Mouse (Mus musculus) embryonic fibroblast, embryonic 13.5 days (primary cell): Measurements from ENCODE around the gene Ccr10. TPM values are rescaled to one million over a fixed set of nuclear protein-coding genes. Genes with fewer than 3 reads are reported as not detected.
"Not testable (repeated sequence)": the region's sequence is repeated elsewhere in the genome, so short reads cannot be mapped to it uniquely, and the experiment has no call there.

Experiments
- H3K27ac ChIP-seq: 2 replicates; pipeline ENCODE4 v1.5.1; 2012; ENCODE audit warnings: low read length, control low read depth, inconsistent platforms; ENCODE audit not compliant: insufficient read depth
- H3K4me1 ChIP-seq: 2 replicates; pipeline ENCODE4 v1.6.1; 2011; ENCODE audit warnings: low read length; ENCODE audit not compliant: control insufficient read depth, insufficient read depth
- H3K4me3 ChIP-seq: 2 replicates; pipeline ENCODE4 v1.5.1; 2011; ENCODE audit warnings: mild to moderate bottlenecking, control low read depth, low read length; ENCODE audit not compliant: insufficient read depth
- CTCF ChIP-seq: IDR thresholded peaks from 2 replicates; pipeline ENCODE4 v1.5.1; 2011; ENCODE audit warnings: mild to moderate bottlenecking, control low read depth, low read length, moderate library complexity, borderline replicate concordance; ENCODE audit not compliant: insufficient read depth
- POLR2A ChIP-seq: IDR thresholded peaks from 2 replicates; pipeline ENCODE4 v1.6.1; 2011; ENCODE audit warnings: low read depth, mild to moderate bottlenecking, control low read depth, low read length, moderate library complexity
- polyA plus RNA-seq: library from polyadenylated mRNA; stranded (reverse); fragments of >200 nt; gene quantifications from 2 replicates; pipeline ENCODE4 v1.2.4, GENCODE M21; 2011; ENCODE audit warnings: low read depth; ENCODE audit not compliant: missing spikeins, insufficient read length

The Ccr10 gene
- polyA plus RNA-seq, 1 experiment: not detected

- no peak overlapping the region for H3K4me3 ChIP-seq
- H3K4me1 ChIP-seq: peaks cover 4% of the 10 kb centered on the region; the same call in 1 of the 2 replicates
Measured at GRCm38 (mm10) chr11:101167963-101168300, 7.3 kb downstream of the Ccr10 start.

GRCm38 (mm10) chr11:101167211-101167962 lies 7.9 kb downstream of the Ccr10 start:
- no peak overlapping the region for H3K27ac ChIP-seq
- 0 out of 2 replicates have a peak, but pooled peaks cover 3% of the 10 kb centered on the region for H3K4me1 ChIP-seq
- H3K4me3 ChIP-seq: no peak overlapping the region
- TF ChIP-seq POLR2A (no peak), CTCF (no peak)

More at GRCm38 (mm10) chr11:101167963-101168300, 7.3 kb downstream of the Ccr10 start:
- no peak overlapping the region for H3K27ac ChIP-seq
- no peak for TF ChIP-seq POLR2A
- no peak for TF ChIP-seq CTCF

- H3K4me3 ChIP-seq: no peak overlapping the region
- no peak for TF ChIP-seq POLR2A
- TF ChIP-seq CTCF: no peak
- no peaks in the 10 kb centered on the region for H3K4me1 ChIP-seq
- H3K27ac ChIP-seq: no peak overlapping the region
Measured at GRCm38 (mm10) chr11:101166357-101166756, 8.9 kb downstream of the Ccr10 start.

GRCm38 (mm10) chr11:101164677-101165580 lies 10.3 kb downstream of the Ccr10 start:
- H3K4me1 ChIP-seq: no peaks in the 10 kb centered on the region
- no peak for TF ChIP-seq CTCF
- no peak overlapping the region for H3K27ac ChIP-seq
- no peak overlapping the region for H3K4me3 ChIP-seq

GRCm38 (mm10) chr11:101164351-101164665 lies 10.9 kb downstream of the Ccr10 start:
- Histone ChIP-seq H3K4me3 (no peak overlapping the region), H3K4me1 (no peaks in the 10 kb centered on the region), H3K27ac (no peak overlapping the region)
- TF ChIP-seq POLR2A (no peak), CTCF (no peak)

- Histone ChIP-seq H3K4me1 (no peaks in the 10 kb centered on the region), H3K27ac (no peak overlapping the region), H3K4me3 (no peak overlapping the region)
- TF ChIP-seq CTCF (no peak), POLR2A (no peak)
Measured at GRCm38 (mm10) chr11:101163476-101164350, 11.5 kb downstream of the Ccr10 start.

- H3K4me1 ChIP-seq: no peaks in the 10 kb centered on the region
- H3K4me3 ChIP-seq: no peak overlapping the region
- no peak for TF ChIP-seq CTCF
- no peak for TF ChIP-seq POLR2A
- no peak overlapping the region for H3K27ac ChIP-seq
Measured at GRCm38 (mm10) chr11:101162772-101163171, 12.5 kb downstream of the Ccr10 start.

- no peak for TF ChIP-seq CTCF
- TF ChIP-seq POLR2A: no peak
- H3K27ac ChIP-seq: no peak overlapping the region
- no peak overlapping the region for H3K4me3 ChIP-seq
- no peaks in the 10 kb centered on the region for H3K4me1 ChIP-seq
Measured at GRCm38 (mm10) chr11:101162301-101162700, 12.9 kb downstream of the Ccr10 start.

GRCm38 (mm10) chr11:101161551-101161950 lies 13.7 kb downstream of the Ccr10 start:
- Histone ChIP-seq H3K27ac (no peak overlapping the region), H3K4me3 (no peak overlapping the region), H3K4me1 (no peaks in the 10 kb centered on the region)
- TF ChIP-seq POLR2A: no peak
- TF ChIP-seq CTCF: no peak

GRCm38 (mm10) chr11:101160981-101161505 lies 14.2 kb downstream of the Ccr10 start:
- H3K27ac ChIP-seq, H3K4me3 ChIP-seq, H3K4me1 ChIP-seq: not testable (repeated sequence)

- not testable (repeated sequence) for H3K27ac ChIP-seq, H3K4me1 ChIP-seq, H3K4me3 ChIP-seq
Measured at GRCm38 (mm10) chr11:101160151-101160550, 15.1 kb downstream of the Ccr10 start.
